Mouse (Mus musculus) kidney, embryonic 15.5 days (tissue): Measurements from ENCODE around the gene Nkiras1. TPM values are rescaled to one million over a fixed set of nuclear protein-coding genes. Genes with fewer than 3 reads are reported as not detected.

Source experiments
- ATAC-seq: fragments of 200-750 bp; cut with Nextera tagmentation; replicated peaks from 2 replicates; pipeline ENCODE4 v1.8.0; 2017; ENCODE audit warnings: moderate TSS enrichment; ENCODE audit not compliant: low FRiP score
- H3K27ac ChIP-seq: fragments of 300-500 bp; sonication (generic); 2 replicates; pipeline ENCODE4 v1.5.1; 2015; ENCODE audit warnings: mild to moderate bottlenecking, inconsistent platforms
- H3K27me3 ChIP-seq: fragments of 300-500 bp; sonication (generic); 2 replicates; pipeline ENCODE4 v1.6.1; 2015; ENCODE audit warnings: inconsistent platforms
- H3K36me3 ChIP-seq: fragments of 300-500 bp; sonication (generic); 2 replicates; pipeline ENCODE4 v1.6.1; 2015; ENCODE audit warnings: inconsistent platforms
- H3K4me1 ChIP-seq: fragments of 300-500 bp; sonication (generic); 2 replicates; pipeline ENCODE4 v1.6.1; 2015; ENCODE audit warnings: inconsistent platforms
- H3K4me2 ChIP-seq: fragments of 300-500 bp; sonication (generic); 2 replicates; pipeline ENCODE4 v1.6.1; 2015; ENCODE audit warnings: moderate library complexity, mild to moderate bottlenecking, inconsistent platforms
- H3K4me3 ChIP-seq: fragments of 300-500 bp; sonication (generic); replicated peaks from 2 replicates; pipeline ENCODE4 v1.5.1; 2015; ENCODE audit warnings: mild to moderate bottlenecking, inconsistent platforms
- H3K9ac ChIP-seq: fragments of 300-500 bp; sonication (generic); 2 replicates; pipeline ENCODE4 v1.6.1; 2015; ENCODE audit warnings: mild to moderate bottlenecking, inconsistent platforms
- H3K9me3 ChIP-seq: fragments of 300-500 bp; sonication (generic); replicated peaks from 2 replicates; pipeline ENCODE4 v1.6.1; 2016; ENCODE audit warnings: inconsistent platforms
- WGBS: fragments of 180-500 bp; shearing (Covaris S2); methylation state at CpG from one replicate; pipeline ENCODE4 v1.1.7; 2015; ENCODE audit warnings: mixed read lengths; 5-methylcytosine and 5-hydroxymethylcytosine counted together
- polyA plus RNA-seq: library from polyadenylated mRNA; unstranded; fragments of >200 nt; fragmentation: Nextera tagmentation; extraction: Ambion mirVana; gene quantifications from 2 replicates; pipeline ENCODE4 v1.2.1, GENCODE M21; 2015

Nkiras1 gene
- polyA plus RNA-seq, 1 experiment from 2014 or later = 17.6 TPM

DNA sequence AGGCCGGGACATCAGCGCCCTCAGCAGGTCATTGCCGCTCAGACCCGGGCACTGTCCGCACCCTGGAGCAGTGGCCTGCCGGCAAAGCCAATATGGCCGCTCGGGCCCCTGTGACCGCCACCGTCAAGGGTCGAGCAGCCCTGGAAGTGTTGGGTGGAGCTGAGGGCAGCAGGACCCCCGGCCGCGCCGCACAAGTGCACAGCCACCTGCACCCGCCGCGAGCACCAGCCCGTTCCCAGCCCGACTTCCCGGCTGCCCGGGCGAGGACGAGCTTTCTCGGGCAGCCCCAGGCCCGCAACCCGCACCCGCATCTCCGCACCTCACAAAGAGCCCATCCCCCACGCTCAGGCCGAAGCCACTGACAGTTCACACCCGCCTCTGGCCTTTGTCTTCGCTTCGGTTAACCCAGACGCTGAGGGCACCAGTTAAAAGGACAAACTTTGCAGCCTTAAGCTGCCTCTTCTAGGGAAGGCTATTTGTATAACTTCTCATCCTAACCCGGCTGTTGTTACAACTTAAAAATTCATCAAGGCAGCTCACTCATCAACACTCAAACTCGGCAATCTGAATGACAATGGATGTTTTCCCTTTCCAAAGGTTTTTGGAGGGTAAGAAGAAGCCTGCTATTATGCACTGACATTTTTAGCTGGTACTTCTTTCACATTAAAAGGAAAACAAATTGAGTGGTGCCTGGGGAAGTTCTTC, 56.2 kb downstream of the Nkiras1 start:
- ATAC-seq = peak; percentile 65
- Histone ChIP-seq H3K9me3 (no peaks in the 10 kb centered on the region), H3K27ac (no peak overlapping the region), H3K4me2 (peak overlapping the region; percentile 81), H3K27me3 (no peaks in the 10 kb centered on the region), H3K4me3 (peak overlapping the region; percentile 51), H3K4me1 (peaks cover 33% of the 10 kb centered on the region), H3K36me3 (peaks cover 21% of the 10 kb centered on the region), H3K9ac (peak overlapping the region; percentile 49)
- 2% methylated on average over 37 of the region's 37 CpGs for WGBS

DNA sequence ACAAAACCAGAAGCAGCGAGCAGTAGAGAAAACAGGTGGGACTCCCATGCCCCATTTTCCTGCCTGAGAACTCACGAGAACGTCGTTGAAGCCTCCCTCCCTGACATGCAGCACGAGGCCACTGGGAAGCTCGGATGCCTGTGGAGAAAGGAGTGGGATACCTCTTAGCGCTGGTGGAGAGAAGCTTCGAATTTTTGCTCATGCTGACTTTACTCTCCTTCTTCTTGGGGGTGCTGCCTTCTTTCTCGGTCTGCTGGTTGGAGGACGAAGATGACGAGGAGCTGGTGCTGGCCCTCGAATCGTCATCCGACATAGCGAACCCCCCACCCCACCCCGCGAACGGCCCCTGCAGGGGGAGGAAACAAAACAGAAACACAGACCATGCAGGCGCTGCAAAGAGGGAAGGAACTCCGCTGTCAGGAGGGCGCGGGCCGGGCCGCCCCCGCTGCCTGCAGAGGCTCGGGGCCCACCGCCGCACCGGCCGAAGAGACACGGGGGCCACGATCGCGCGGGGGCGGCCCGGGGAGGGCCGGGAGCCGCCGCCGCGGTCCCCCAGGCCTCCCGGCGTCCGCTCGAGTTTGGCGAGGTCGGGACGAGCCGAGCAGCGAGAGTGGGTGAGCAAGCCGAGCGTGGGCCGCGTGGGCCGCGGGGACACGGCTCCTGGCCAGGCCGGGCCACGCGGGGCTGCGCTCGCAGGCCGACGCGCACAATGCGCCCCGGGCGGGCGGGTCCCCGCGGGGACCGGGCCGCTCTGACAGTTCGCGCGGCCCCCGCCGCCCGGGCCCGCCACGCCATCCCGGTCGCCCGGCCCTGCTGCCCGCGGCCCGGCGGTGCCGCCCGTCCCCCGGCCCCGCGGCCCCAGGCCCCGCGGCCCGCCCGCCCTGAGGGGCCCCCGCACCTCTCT, 60.1 kb downstream of the Nkiras1 start:
- H3K36me3 ChIP-seq = peaks cover 9% of the 10 kb centered on the region
- ATAC-seq = peak; percentile 71
- under 1% methylated on average over 76 of the region's 99 CpGs for WGBS

DNA sequence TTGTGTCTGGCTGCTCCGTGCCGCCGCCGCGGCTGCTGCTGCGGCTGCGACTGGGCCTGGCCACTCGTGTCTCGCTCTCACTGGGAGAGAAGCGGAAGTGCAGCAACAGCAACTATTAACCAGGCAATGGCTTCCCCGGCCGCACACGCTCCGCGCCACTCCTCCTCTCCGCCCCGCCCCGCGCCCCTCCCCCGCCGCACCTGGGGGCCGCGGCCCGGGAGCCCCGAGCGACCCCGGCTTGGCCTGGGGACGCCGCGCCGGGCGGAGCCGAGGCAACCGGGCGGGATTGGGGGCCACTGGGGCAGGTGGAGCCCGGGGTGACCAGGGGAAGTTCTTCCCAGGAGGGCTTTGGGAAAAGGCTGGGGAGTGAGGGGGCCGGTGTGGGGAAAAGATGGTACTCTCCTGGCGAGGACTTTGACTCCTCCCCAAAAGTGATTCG, 60.8 kb downstream of the Nkiras1 start, which contains the start of gene Ube2e1:
TSS of gene Ube2e1 (minus strand) at position 167 of the 439 bp plus-strand sequence.
- peak within 1 kb of the TSS; percentile 82 for H3K27ac ChIP-seq
- no peaks in the 10 kb centered on the region for H3K27me3 ChIP-seq
- H3K4me3 ChIP-seq = peak within 1 kb of the TSS; percentile 88
- peaks cover 7% of the 10 kb centered on the region for H3K36me3 ChIP-seq
- H3K9ac ChIP-seq = peak within 1 kb of the TSS; percentile 96
- no peaks in the 10 kb centered on the region for H3K9me3 ChIP-seq
- ATAC-seq = peak; percentile 93
- H3K4me2 ChIP-seq = peak within 1 kb of the TSS; percentile 84
- WGBS = 0% methylated on average over 30 of the region's 39 CpGs
- peaks cover 31% of the 10 kb centered on the region for H3K4me1 ChIP-seq

More for the DNA sequence above, 60.1 kb downstream of the Nkiras1 start:
- Histone ChIP-seq H3K9ac (peak overlapping the region; percentile 96), H3K27me3 (no peaks in the 10 kb centered on the region), H3K4me2 (peak overlapping the region; percentile 84), H3K4me1 (peaks cover 35% of the 10 kb centered on the region), H3K9me3 (no peaks in the 10 kb centered on the region), H3K27ac (peak overlapping the region; percentile 82), H3K4me3 (peak overlapping the region; percentile 88)

Other genes starting within 250 kb of the Nkiras1 start
- gene Nr1d2, start 32.0 kb upstream of the Nkiras1 start, polyA plus RNA-seq = 9.6 and 9.9 TPM in 2 replicates
- 429 and 508 TPM in 2 replicates for gene Rpl15, start 255 bp downstream of the Nkiras1 start, polyA plus RNA-seq
- gene Ube2e1, start 60.7 kb downstream of the Nkiras1 start, polyA plus RNA-seq = 140 and 148 TPM in 2 replicates